Mouse (Mus musculus): ENCODE measurements around the gene Ncr1.
"Not testable (repeated sequence)": the region's sequence is repeated elsewhere in the genome, so short reads cannot be mapped to it uniquely, and the experiment has no call there.

DNA sequence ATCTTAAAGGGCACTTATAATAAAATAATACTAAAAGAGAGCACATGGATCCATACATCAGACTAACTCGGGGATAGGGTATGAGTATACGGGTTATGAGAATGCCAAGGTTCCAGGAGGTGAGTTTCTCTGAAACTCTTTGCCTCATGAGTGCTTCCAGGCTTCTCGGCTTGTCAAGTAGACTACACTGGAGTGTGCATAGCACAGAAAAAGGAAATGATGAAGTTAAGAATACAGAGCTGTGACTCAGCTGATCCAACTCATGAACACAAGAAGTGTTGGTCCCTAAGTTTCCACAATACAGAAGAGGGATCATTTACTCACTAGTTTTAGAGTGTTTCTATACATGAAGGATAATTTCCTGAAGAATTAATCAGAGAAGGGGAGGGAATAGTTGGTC, 24.0 kb upstream of the Ncr1 start:
- TF ChIP-seq CTCF (conservative IDR thresholded peaks at IDR 0.05; ENCODE audit: low read length); NANOG (IDR thresholded peaks at IDR 0.05; ENCODE audit: borderline replicate concordance, low read length): not testable (repeated sequence)

All from E14TG2a.4 (cell line).